ENCODE assay signal across 18 mouse cellular contexts in genomic region chr16:16939543-16939942, GRCm38 (mm10).
"Had no signal": no experiment of that assay in that cellular context is flagged by ENCODE, and none has a peak within 500 bp of the region (broad histone marks: within the 10 kb centered on the region; RNA-seq: fewer than 3 reads in every experiment).

No protein-coding gene starts in this region.

- H3K9ac ChIP-seq: kidney, embryonic 15.5 days; limb, embryonic 12.5 days; limb, embryonic 15.5 days; liver, embryonic 14.5 days; lung, embryonic 15.5 days had no signal

- H3K9me3 ChIP-seq: kidney, embryonic 15.5 days; limb, embryonic 15.5 days; lung, embryonic 15.5 days had no signal

- ATAC-seq: intestine, postnatal 0 days had no signal

- H3K4me3 ChIP-seq: kidney, embryonic 15.5 days; limb, embryonic 12.5 days; limb, embryonic 15.5 days; lung, embryonic 15.5 days had no signal

- H3K27ac ChIP-seq: kidney, embryonic 15.5 days; limb, embryonic 12.5 days; limb, embryonic 15.5 days; liver, embryonic 14.5 days; lung, embryonic 15.5 days; stomach, postnatal 0 days had no signal

- DNase-seq: kidney, adult 2 months; kidney, postnatal 10 days; kidney, postnatal 4 days; left cerebral cortex, postnatal 4 days; lung, adult 18-20 months; lung, postnatal 10 days; lung, postnatal 36 days; midbrain, embryonic 14.5 days; thymus, adult 18-20 months; thymus, postnatal 36 days had no signal

- H3K27me3 ChIP-seq: kidney, embryonic 15.5 days; limb, embryonic 12.5 days; limb, embryonic 15.5 days; lung, embryonic 15.5 days had no signal

- H3K4me1 ChIP-seq: kidney, embryonic 15.5 days; limb, embryonic 12.5 days; limb, embryonic 15.5 days; lung, embryonic 15.5 days had no signal

- H3K36me3 ChIP-seq: kidney, embryonic 15.5 days; limb, embryonic 12.5 days; limb, embryonic 15.5 days; lung, embryonic 15.5 days had no signal

- H3K4me2 ChIP-seq: kidney, embryonic 15.5 days; limb, embryonic 12.5 days; limb, embryonic 15.5 days; lung, embryonic 15.5 days; midbrain, embryonic 11.5 days had no signal
